Mouse (Mus musculus) c-Kit-negative CD71-positive TER-119-positive erythroid progenitor cells, embryonic 14.5 days (primary cell): ENCODE results near the gene 1520401A03Rik.

Experiments used
- DNase-seq: peaks from one replicate; pipeline ENCODE4 v3.0.0-alpha.2; 2013; ENCODE audit warnings: low read depth, low spot score

Gene 1520401A03Rik

GRCm38 (mm10) chr17:23703301-23703700 is 19.3 kb downstream of the 1520401A03Rik start:
- DNase-seq: no peak

GRCm38 (mm10) chr17:23700079-23700478 is 22.5 kb downstream of the 1520401A03Rik start:
- no peak for DNase-seq

- DNase-seq: no peak
Measured at GRCm38 (mm10) chr17:23699131-23700077, 23.2 kb downstream of the 1520401A03Rik start.

- no peak for DNase-seq
Measured at GRCm38 (mm10) chr17:23695801-23696200, 26.8 kb downstream of the 1520401A03Rik start.

GRCm38 (mm10) chr17:23694491-23694890 is 28.1 kb downstream of the 1520401A03Rik start:
- no peak for DNase-seq

GRCm38 (mm10) chr17:23683856-23684672 is 38.5 kb downstream of the 1520401A03Rik start, which contains the start of gene Cldn9:
Gene Cldn9, minus strand, starts transcription at chr17:23684026.
- no peak for DNase-seq

- DNase-seq: no peak
Measured at GRCm38 (mm10) chr17:23683226-23683625, 39.4 kb downstream of the 1520401A03Rik start.

- no peak for DNase-seq
Measured at GRCm38 (mm10) chr17:23682530-23682929, 40.1 kb downstream of the 1520401A03Rik start.

GRCm38 (mm10) chr17:23682092-23682491 is 40.5 kb downstream of the 1520401A03Rik start:
- DNase-seq: no peak

GRCm38 (mm10) chr17:23681086-23681485 is 41.5 kb downstream of the 1520401A03Rik start:
- DNase-seq: no peak

- no peak for DNase-seq
Measured at GRCm38 (mm10) chr17:23680336-23680735, 42.2 kb downstream of the 1520401A03Rik start.

GRCm38 (mm10) chr17:23679127-23679835 is 43.3 kb downstream of the 1520401A03Rik start, which contains the start of gene Cldn6:
Gene Cldn6, plus strand, starts transcription at chr17:23679249.
- no peak for DNase-seq

- peak; percentile 28 for DNase-seq
Measured at GRCm38 (mm10) chr17:23677236-23677679, 45.3 kb downstream of the 1520401A03Rik start, which contains the start of gene Tnfrsf12a. Gene Tnfrsf12a, minus strand, starts transcription at chr17:23677468.

GRCm38 (mm10) chr17:23676473-23677031 is 46.0 kb downstream of the 1520401A03Rik start:
- DNase-seq: no peak

GRCm38 (mm10) chr17:23675564-23676281 is 46.9 kb downstream of the 1520401A03Rik start:
- DNase-seq: no peak

- DNase-seq: no peak
Measured at GRCm38 (mm10) chr17:23675127-23675526, 47.5 kb downstream of the 1520401A03Rik start.

GRCm38 (mm10) chr17:23674271-23674952 is 48.2 kb downstream of the 1520401A03Rik start:
- no peak for DNase-seq

- DNase-seq: peak; percentile 75
Measured at GRCm38 (mm10) chr17:23673424-23674073, 49.0 kb downstream of the 1520401A03Rik start, which contains the start of the genes Hcfc1r1 and Thoc6. Gene Hcfc1r1, plus strand, starts transcription at chr17:23673596. Gene Thoc6, minus strand, starts transcription at chr17:23673882.

- no peak for DNase-seq
Measured at GRCm38 (mm10) chr17:23672761-23673160, 49.8 kb downstream of the 1520401A03Rik start.
